Mouse (Mus musculus): Measurements from ENCODE around the gene Vps11.

DNA sequence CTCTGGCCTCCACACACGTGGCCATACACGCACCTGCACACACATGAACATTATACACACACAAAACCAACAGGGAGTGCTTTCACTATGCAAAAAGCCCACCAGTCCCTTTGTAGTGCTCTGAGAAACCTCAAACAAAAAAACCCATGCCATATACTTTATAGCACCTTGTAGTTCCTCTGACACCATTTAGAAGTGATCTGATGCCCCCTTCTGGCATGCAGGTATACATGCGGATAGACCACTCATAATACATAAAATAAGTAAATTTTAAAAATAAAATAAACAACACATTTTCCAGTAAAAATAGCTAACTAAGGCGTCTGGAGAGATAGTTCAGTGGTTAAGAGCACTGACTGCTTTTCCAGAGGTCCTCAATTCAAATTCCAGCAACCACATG lies 4.3 kb downstream of the Vps11 start:
- TF ChIP-seq POLR2A (IDR thresholded peaks at IDR 0.05; ENCODE audit: control insufficient read depth, extremely low read depth, insufficient read depth, low read length, poor library complexity) (no peak), CTCF (IDR thresholded peaks at IDR 0.05; ENCODE audit: borderline replicate concordance, control insufficient read depth, extremely low read depth, insufficient read depth, low read length, poor library complexity) (no peak)

All from thymus, adult 2 months (tissue).